15 mouse cellular contexts compared by ENCODE assay signal in genomic region chr16:91557214-91557613, GRCm38 (mm10). TPM values are rescaled to one million over a fixed set of nuclear protein-coding genes. Genes with fewer than 3 reads are reported as not detected.
DNase-seq lines count a peak whose midpoint lies in the region; ATAC-seq and TF ChIP-seq lines count a peak whose summit lies in the region.
"Had no signal": no experiment of that assay in that cellular context is flagged by ENCODE, and none has a peak within 500 bp of the region (broad histone marks: within the 10 kb centered on the region; RNA-seq: fewer than 3 reads in every experiment).

No protein-coding gene starts in this region.

- 43% methylated on average over 7 of the region's 7 CpGs for WGBS in limb, embryonic 10.5 days

- no peak for ATAC-seq in frontal cortex, adult (ENCODE audit: low TSS enrichment)
- ATAC-seq: forebrain, embryonic 13.5 days had no signal

- no peaks in the 10 kb centered on the region for H3K27me3 ChIP-seq in limb, embryonic 10.5 days (ENCODE audit: low read depth, poor library complexity, severe bottlenecking)
- H3K27me3 ChIP-seq: CH12.LX; forebrain, embryonic 13.5 days; liver, embryonic 15.5 days; midbrain, embryonic 12.5 days had no signal

- H3K4me1 ChIP-seq in embryonic fibroblast, embryonic 13.5 days (ENCODE audit: control insufficient read depth, insufficient read depth, low read length), result peaks cover 20% of the 10 kb centered on the region
- peaks cover 32% of the 10 kb centered on the region for H3K4me1 ChIP-seq in limb, embryonic 10.5 days

- H3K36me3 ChIP-seq in limb, embryonic 10.5 days, result peaks cover 55% of the 10 kb centered on the region

- no peak for TF ChIP-seq CTCF in embryonic fibroblast, embryonic 13.5 days (IDR thresholded peaks at IDR 0.05; ENCODE audit: borderline replicate concordance, insufficient read depth, low read length)

- H3K9me3 ChIP-seq in limb, embryonic 10.5 days (replicated peaks), result no peaks in the 10 kb centered on the region
- H3K9me3 ChIP-seq: forebrain, embryonic 13.5 days; hindbrain, embryonic 12.5 days; liver, embryonic 15.5 days; midbrain, embryonic 12.5 days had no signal

- peak; percentile 8 for DNase-seq in gastrocnemius, adult 18-20 months (ENCODE audit: low spot score)
- DNase-seq in gastrocnemius, adult 8-10 months (ENCODE audit: low spot score in 2 of 2), result no peak
- peak; percentile 64 for DNase-seq in embryo, embryonic 10.5 days (ENCODE audit: low spot score)
- DNase-seq in limb, embryonic 10.5 days (ENCODE audit: low spot score), result no peak
- DNase-seq in layer of hippocampus, postnatal 25 days (ENCODE audit: extremely low spot score in 1 of 2, low spot score in 1 of 2), result no peak
- no peak for DNase-seq in frontal cortex, postnatal 14 days (ENCODE audit: low spot score in 2 of 2)
- DNase-seq: cerebellum, adult 18-20 months; cerebellum, postnatal 25 days had no signal

- no peak for TF ChIP-seq POLR2A in embryonic fibroblast, embryonic 13.5 days (IDR thresholded peaks at IDR 0.05; ENCODE audit: low read depth, low read length)

- no peak overlapping the region for H3K4me3 ChIP-seq in embryonic fibroblast, embryonic 13.5 days (ENCODE audit: insufficient read depth, low read length)
- H3K4me3 ChIP-seq in limb, embryonic 10.5 days, result no peak overlapping the region
- H3K4me3 ChIP-seq: forebrain, embryonic 13.5 days; hindbrain, embryonic 12.5 days; liver, embryonic 15.5 days; midbrain, embryonic 12.5 days had no signal

- H3K27ac ChIP-seq in embryonic fibroblast, embryonic 13.5 days (ENCODE audit: insufficient read depth, low read length), result peak overlapping the region; percentile 83
- peak overlapping the region; percentile 25; the same call in 1 of the 2 replicates for H3K27ac ChIP-seq in limb, embryonic 10.5 days
- H3K27ac ChIP-seq: forebrain, embryonic 13.5 days; hindbrain, embryonic 12.5 days; liver, embryonic 15.5 days; midbrain, embryonic 12.5 days had no signal

RNA-seq across cellular contexts. Expression of gene Ifngr2, which starts 10.3 kb away (rescaled TPM):
- 10 to 100 TPM; 52.7 to 61.5 TPM for total RNA-seq in gastrocnemius, adult 18-20 months (2021)
- 10 to 100 TPM; 44.2 to 57.1 (median 54.9) TPM for total RNA-seq in gastrocnemius, adult 8-10 months (2022)
- polyA plus RNA-seq in embryonic fibroblast, embryonic 13.5 days (2011; ENCODE audit: insufficient read length, low read depth, missing spikeins), result 85.7 and 104 TPM in 2 replicates
- 24.1 and 32.9 TPM in 2 replicates for polyA plus RNA-seq in limb, embryonic 10.5 days (2016; fragmentation: Nextera tagmentation; extraction: Ambion mirVana)
- total RNA-seq in layer of hippocampus, postnatal 25 days (2021), result 10 to 100 TPM; 61.5 to 71.9 TPM

RNA-seq across cellular contexts. Expression of gene Tmem50b, which starts 40.4 kb away (rescaled TPM):
- total RNA-seq in gastrocnemius, adult 18-20 months (2021), result 10 to 100 TPM; 13.1 to 15.1 TPM
- 10 to 100 TPM; 12.0 to 14.8 (median 13.2) TPM for total RNA-seq in gastrocnemius, adult 8-10 months (2022)
- polyA plus RNA-seq in embryonic fibroblast, embryonic 13.5 days (2011; ENCODE audit: insufficient read length, low read depth, missing spikeins), result 25.4 and 27.7 TPM in 2 replicates
- 19.8 and 25.7 TPM in 2 replicates for polyA plus RNA-seq in limb, embryonic 10.5 days (2016; fragmentation: Nextera tagmentation; extraction: Ambion mirVana)
- 100 to 1,000 TPM; 105 to 120 TPM for total RNA-seq in layer of hippocampus, postnatal 25 days (2021)

Comparison
In these comparisons a context has a peak if more than half of its experiments do, and no peak if none do; other contexts are left out.
1. DNase-seq: peak in gastrocnemius, adult 18-20 months (single experiment) and embryo, embryonic 10.5 days (single experiment); none in gastrocnemius, adult 8-10 months (0 of 2), limb, embryonic 10.5 days (single experiment), layer of hippocampus, postnatal 25 days (0 of 2) and frontal cortex, postnatal 14 days (0 of 2).
2. RNA of gene Tmem50b, which starts 40.4 kb away (total RNA-seq): 105 to 120 TPM in layer of hippocampus, postnatal 25 days; 13.1 to 15.1 TPM in gastrocnemius, adult 18-20 months and 12.0 to 14.8 TPM in gastrocnemius, adult 8-10 months; every median in the first group is over 4 times any median in the second.